ENCODE assay signal across 50 mouse cellular contexts in genomic region chr7:86816466-86816865, GRCm38 (mm10). TPM values are rescaled to one million over a fixed set of nuclear protein-coding genes. Genes with fewer than 3 reads are reported as not detected.
"Had no signal": no experiment of that assay in that cellular context is flagged by ENCODE, and none has a peak within 500 bp of the region (broad histone marks: within the 10 kb centered on the region; RNA-seq: fewer than 3 reads in every experiment).

No protein-coding gene starts in this region.

- H3K27ac ChIP-seq: heart, embryonic 13.5 days; heart, embryonic 15.5 days; hindbrain, embryonic 10.5 days; hindbrain, embryonic 12.5 days; hindbrain, embryonic 13.5 days; hindbrain, embryonic 14.5 days; hindbrain, embryonic 15.5 days; hindbrain, postnatal 0 days; intestine, embryonic 15.5 days; kidney, embryonic 15.5 days; kidney, postnatal 0 days; layer of hippocampus, adult 2 months; left cerebral cortex, adult 2 months had no signal

- H3K36me3 ChIP-seq: heart, embryonic 13.5 days; heart, embryonic 15.5 days; hindbrain, embryonic 10.5 days; hindbrain, embryonic 12.5 days; hindbrain, embryonic 13.5 days; hindbrain, embryonic 15.5 days; intestine, embryonic 15.5 days; kidney, embryonic 15.5 days had no signal

- DNase-seq: heart, postnatal 10 days; heart, postnatal 14 days; heart, postnatal 36 days; heart, postnatal 4 days; kidney, adult 11 months; kidney, adult 18-20 months; kidney, adult 2 months; kidney, adult 8-10 months; kidney, adult 9 months; kidney, postnatal 10 days; kidney, postnatal 14 days; kidney, postnatal 25 days; kidney, postnatal 36 days; kidney, postnatal 4 days; layer of hippocampus, adult 9-11 months; layer of hippocampus, postnatal 36 days had no signal

- H3K9ac ChIP-seq: heart, embryonic 13.5 days; heart, embryonic 15.5 days; hindbrain, embryonic 12.5 days; hindbrain, embryonic 13.5 days; hindbrain, embryonic 14.5 days; hindbrain, embryonic 15.5 days; intestine, embryonic 15.5 days; kidney, embryonic 15.5 days had no signal

- H3K9me3 ChIP-seq: heart, embryonic 13.5 days; heart, embryonic 15.5 days; hindbrain, embryonic 10.5 days; hindbrain, embryonic 12.5 days; hindbrain, embryonic 13.5 days; hindbrain, embryonic 15.5 days; intestine, embryonic 15.5 days; kidney, embryonic 15.5 days had no signal

- H3K4me3 ChIP-seq: heart, embryonic 13.5 days; heart, embryonic 15.5 days; hindbrain, embryonic 10.5 days; hindbrain, embryonic 12.5 days; hindbrain, embryonic 13.5 days; hindbrain, embryonic 15.5 days; intestine, embryonic 15.5 days; kidney, embryonic 15.5 days; layer of hippocampus, adult 2 months; left cerebral cortex, adult 2 months had no signal

- H3K4me1 ChIP-seq: heart, embryonic 13.5 days; heart, embryonic 15.5 days; hindbrain, embryonic 10.5 days; hindbrain, embryonic 12.5 days; hindbrain, embryonic 13.5 days; hindbrain, embryonic 15.5 days; intestine, embryonic 15.5 days; kidney, embryonic 15.5 days had no signal

RNA-seq across cellular contexts. Expression of gene Vmn2r77, which starts 21.6 kb away (rescaled TPM):
- total RNA-seq: heart, postnatal 10 days; heart, postnatal 14 days; heart, postnatal 25 days; heart, postnatal 36 days; heart, postnatal 4 days; hematopoietic stem cell, adult 5-6 weeks; hindbrain, postnatal 0 days; layer of hippocampus, adult 18-20 months; layer of hippocampus, adult 2 months; layer of hippocampus, adult 8-10 months; layer of hippocampus, postnatal 10 days; layer of hippocampus, postnatal 14 days; layer of hippocampus, postnatal 25 days; layer of hippocampus, postnatal 36 days; left cerebral cortex, adult 18-20 months; left cerebral cortex, adult 2 months; left cerebral cortex, adult 8-10 months had no signal
- polyA plus RNA-seq: heart, embryonic 13.5 days; heart, embryonic 14.5 days; heart, embryonic 15.5 days; heart, embryonic 16.5 days; heart, postnatal 0 days; hindbrain, embryonic 10.5 days; hindbrain, embryonic 11.5 days; hindbrain, embryonic 12.5 days; hindbrain, embryonic 13.5 days; hindbrain, embryonic 14.5 days; hindbrain, embryonic 15.5 days; hindbrain, embryonic 16.5 days; hindbrain, postnatal 0 days; inflammation-experienced regulatory T-cells, adult 6 months; intestine, embryonic 14.5 days; intestine, embryonic 15.5 days; intestine, embryonic 16.5 days; intestine, postnatal 0 days; kidney, embryonic 14.5 days; kidney, embryonic 15.5 days; kidney, embryonic 16.5 days; kidney, postnatal 0 days; large intestine, adult 2 months had no signal

RNA-seq across cellular contexts. Expression of gene Folh1, which starts 40.7 kb away (rescaled TPM):
- total RNA-seq: heart, postnatal 10 days; heart, postnatal 14 days; heart, postnatal 4 days; hematopoietic stem cell, adult 5-6 weeks had no signal
- polyA plus RNA-seq: heart, embryonic 14.5 days; hindbrain, embryonic 10.5 days; hindbrain, embryonic 11.5 days; inflammation-experienced regulatory T-cells, adult 6 months; intestine, embryonic 14.5 days; intestine, postnatal 0 days had no signal
